Mouse (Mus musculus) limb, embryonic 11.5 days (tissue): Measurements from ENCODE around the gene Casz1. TPM values are rescaled to one million over a fixed set of nuclear protein-coding genes. Genes with fewer than 3 reads are reported as not detected.

Experiments used
- ATAC-seq: fragments of 200-750 bp; cut with Nextera tagmentation; 2 replicates; pipeline ENCODE4 v1.8.0; 2017; ENCODE audit warnings: low read depth; ENCODE audit not compliant: insufficient number of reproducible peaks, low FRiP score, low TSS enrichment
- DNase-seq: peaks from one replicate; pipeline ENCODE4 v3.0.0-alpha.2; 2015; ENCODE audit warnings: low spot score
- H3K27ac ChIP-seq: fragments of 300-500 bp; sonication (generic); replicated peaks from 2 replicates; pipeline ENCODE4 v1.5.1; 2014; ENCODE audit warnings: low read depth, mild to moderate bottlenecking, low read length
- H3K27me3 ChIP-seq: fragments of 300-500 bp; sonication (generic); 2 replicates; pipeline ENCODE4 v1.6.1; 2014; ENCODE audit warnings: mild to moderate bottlenecking, low read length, mixed read lengths; ENCODE audit not compliant: control insufficient read depth, insufficient read depth
- H3K36me3 ChIP-seq: fragments of 300-500 bp; sonication (generic); 2 replicates; pipeline ENCODE4 v1.6.1; 2014; ENCODE audit warnings: mild to moderate bottlenecking, low read length, moderate library complexity, mixed read lengths; ENCODE audit not compliant: control insufficient read depth, insufficient read depth
- H3K4me1 ChIP-seq: fragments of 300-500 bp; sonication (generic); 2 replicates; pipeline ENCODE4 v1.6.1; 2014; ENCODE audit warnings: low read length, mixed read lengths; ENCODE audit not compliant: control insufficient read depth, insufficient read depth
- H3K4me2 ChIP-seq: fragments of 300-500 bp; sonication (generic); 2 replicates; pipeline ENCODE4 v1.6.1; 2014; ENCODE audit warnings: low read depth, mild to moderate bottlenecking, moderate library complexity; ENCODE audit not compliant: severe bottlenecking
- H3K4me3 ChIP-seq: fragments of 300-500 bp; sonication (generic); 2 replicates; pipeline ENCODE4 v1.5.1; 2014; ENCODE audit warnings: low read depth, low read length
- H3K9ac ChIP-seq: fragments of 300-500 bp; sonication (generic); 2 replicates; pipeline ENCODE4 v1.6.1; 2014; ENCODE audit warnings: mild to moderate bottlenecking, low read length
- H3K9me3 ChIP-seq: fragments of 300-500 bp; sonication (generic); 2 replicates; pipeline ENCODE4 v1.6.1; 2016; ENCODE audit warnings: low read length; ENCODE audit not compliant: control insufficient read depth
- WGBS: fragments of 180-500 bp; shearing (Covaris S2); extraction: QIAGEN DNeasy Blood & Tissue Kit; methylation state at CpG from one replicate; pipeline ENCODE4 v1.1.7; 2014; 5-methylcytosine and 5-hydroxymethylcytosine counted together
- polyA plus RNA-seq: library from polyadenylated mRNA; unstranded; fragments of >200 nt; fragmentation: Nextera tagmentation; extraction: Ambion mirVana; gene quantifications from 2 replicates; pipeline ENCODE4 v1.2.1, GENCODE M21; 2014

The Casz1 gene
- polyA plus RNA-seq, 1 experiment from 2014 or later, result 1.6 TPM

DNA sequence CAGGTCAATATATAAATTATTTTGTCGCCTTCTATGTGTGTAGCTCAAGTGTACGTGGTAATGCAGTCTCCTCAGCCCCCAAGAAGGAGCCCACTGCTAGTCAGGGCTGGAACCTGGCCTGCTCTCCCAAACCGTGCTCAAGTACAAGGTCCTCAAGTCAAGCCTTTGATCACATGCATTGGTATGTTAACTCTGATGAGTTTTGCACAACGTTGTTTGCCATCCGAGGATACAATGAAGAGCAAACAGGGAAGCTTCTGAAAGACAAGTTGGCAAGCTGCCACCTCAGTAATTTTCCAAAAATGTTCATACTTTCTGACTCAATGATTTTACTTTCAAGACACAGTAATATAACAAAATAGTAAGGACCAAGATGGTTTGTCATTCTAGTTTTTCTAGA lies 189.7 kb downstream of the Casz1 start:
- no peak for ATAC-seq
- Histone ChIP-seq H3K4me1 (peaks cover 18% of the 10 kb centered on the region), H3K36me3 (no peaks in the 10 kb centered on the region), H3K4me2 (no peak overlapping the region), H3K4me3 (no peak overlapping the region), H3K27ac (no peak overlapping the region), H3K27me3 (no peaks in the 10 kb centered on the region), H3K9me3 (no peaks in the 10 kb centered on the region), H3K9ac (no peak overlapping the region)
- WGBS, result 90% methylated on average over 5 of the region's 5 CpGs
- DNase-seq, result no peak

DNA sequence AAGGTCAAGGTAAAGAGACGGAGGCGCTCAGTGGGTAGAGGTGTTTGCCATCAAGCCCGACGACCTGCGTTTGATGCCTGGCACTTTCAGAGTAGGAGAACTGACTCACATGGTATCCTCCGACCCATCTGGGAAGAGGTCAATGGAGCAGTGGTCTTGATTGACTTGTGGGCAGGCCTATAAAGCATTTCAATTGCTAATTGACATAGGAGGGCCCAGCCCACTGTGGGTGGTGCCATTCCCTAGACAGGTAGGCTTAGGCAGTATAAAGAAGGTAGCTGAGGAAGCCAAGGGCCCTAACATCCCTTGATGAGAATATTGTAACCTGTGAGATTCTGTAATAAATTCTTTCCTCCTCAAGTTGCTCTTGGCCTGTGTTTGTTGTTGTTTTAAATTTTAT lies 196.5 kb downstream of the Casz1 start:
- Histone ChIP-seq H3K27me3 (no peaks in the 10 kb centered on the region), H3K9me3 (no peaks in the 10 kb centered on the region), H3K9ac (no peak overlapping the region), H3K27ac (no peak overlapping the region), H3K36me3 (no peaks in the 10 kb centered on the region), H3K4me3 (no peak overlapping the region), H3K4me1 (no peaks in the 10 kb centered on the region), H3K4me2 (no peak overlapping the region)
- ATAC-seq, result no peak
- DNase-seq, result no peak
- 89% methylated on average over 6 of the region's 6 CpGs for WGBS

- DNase-seq (no peak), ATAC-seq (no peak)
- H3K4me3 ChIP-seq, result no peak overlapping the region
- H3K9ac ChIP-seq, result no peak overlapping the region
- H3K4me2 ChIP-seq, result no peak overlapping the region
- H3K9me3 ChIP-seq, result no peaks in the 10 kb centered on the region
- H3K27ac ChIP-seq, result no peak overlapping the region
- H3K4me1 ChIP-seq, result no peaks in the 10 kb centered on the region
- H3K36me3 ChIP-seq, result no peaks in the 10 kb centered on the region
- 87% methylated on average over 5 of the region's 5 CpGs for WGBS
- H3K27me3 ChIP-seq, result no peaks in the 10 kb centered on the region
Measured at GRCm38 (mm10) chr4:149001515-149001914, 197.3 kb downstream of the Casz1 start.

- H3K27me3 ChIP-seq, result no peaks in the 10 kb centered on the region
- H3K9me3 ChIP-seq, result no peaks in the 10 kb centered on the region
- no peak overlapping the region for H3K9ac ChIP-seq
- H3K4me3 ChIP-seq, result no peak overlapping the region
- ATAC-seq (no peak), DNase-seq (no peak)
- no peaks in the 10 kb centered on the region for H3K36me3 ChIP-seq
- no peak overlapping the region for H3K4me2 ChIP-seq
- H3K4me1 ChIP-seq, result no peaks in the 10 kb centered on the region
- no peak overlapping the region for H3K27ac ChIP-seq
- 95% methylated on average over 11 of the region's 11 CpGs for WGBS
Measured at GRCm38 (mm10) chr4:149002441-149003093, 198.3 kb downstream of the Casz1 start.

Other genes with a start within 250 kb of the Casz1 start
- gene Exosc10, start 246.0 kb upstream of the Casz1 start, polyA plus RNA-seq, result 112 and 119 TPM in 2 replicates
- 212 and 222 TPM in 2 replicates for gene Srm, start 212.9 kb upstream of the Casz1 start, polyA plus RNA-seq
- 0.16 TPM in 1 of 2 replicates, not detected in the other for gene Masp2, start 201.9 kb upstream of the Casz1 start, polyA plus RNA-seq
- 198 and 237 TPM in 2 replicates for gene Tardbp, start 177.4 kb upstream of the Casz1 start, polyA plus RNA-seq
- not detected in 2 replicates for gene Gm572, start 161.1 kb upstream of the Casz1 start, polyA plus RNA-seq